Mouse (Mus musculus) heart, embryonic 10.5 days (tissue): ENCODE measurements at regions not wholly inside any gene's neighbourhood (a gene's known extent, or its start where the extent isn't known, plus 50 kb on each side); places are given as distances from the start of the nearest gene placed in this dataset.

Source experiments
- DNase-seq: peaks from one replicate; pipeline ENCODE4 v3.0.0-alpha.2; 2017; ENCODE audit warnings: low spot score
- H3K27ac ChIP-seq: fragments of 300-500 bp; sonication (generic); 2 replicates; pipeline ENCODE4 v1.5.1; 2016; ENCODE audit warnings: mild to moderate bottlenecking
- H3K27me3 ChIP-seq: fragments of 300-500 bp; sonication (generic); 2 replicates; pipeline ENCODE4 v1.6.1; 2016; ENCODE audit warnings: mild to moderate bottlenecking; ENCODE audit not compliant: poor library complexity, insufficient read depth, severe bottlenecking
- H3K36me3 ChIP-seq: fragments of 300-500 bp; sonication (generic); 2 replicates; pipeline ENCODE4 v1.6.1; 2016; ENCODE audit warnings: mild to moderate bottlenecking, moderate library complexity
- H3K4me1 ChIP-seq: fragments of 300-500 bp; sonication (generic); 2 replicates; pipeline ENCODE4 v1.6.1; 2016; ENCODE audit warnings: mild to moderate bottlenecking
- H3K4me3 ChIP-seq: fragments of 300-500 bp; sonication (generic); 2 replicates; pipeline ENCODE4 v1.5.1; 2016; ENCODE audit warnings: mild to moderate bottlenecking, moderate library complexity
- H3K9me3 ChIP-seq: fragments of 300-500 bp; sonication (generic); 2 replicates; pipeline ENCODE4 v1.6.1; 2016; ENCODE audit warnings: mild to moderate bottlenecking, moderate library complexity
- WGBS: fragments of 180-500 bp; shearing (Covaris S2); methylation state at CpG from one replicate; pipeline ENCODE4 v1.1.7; 2016; 5-methylcytosine and 5-hydroxymethylcytosine counted together

DNA sequence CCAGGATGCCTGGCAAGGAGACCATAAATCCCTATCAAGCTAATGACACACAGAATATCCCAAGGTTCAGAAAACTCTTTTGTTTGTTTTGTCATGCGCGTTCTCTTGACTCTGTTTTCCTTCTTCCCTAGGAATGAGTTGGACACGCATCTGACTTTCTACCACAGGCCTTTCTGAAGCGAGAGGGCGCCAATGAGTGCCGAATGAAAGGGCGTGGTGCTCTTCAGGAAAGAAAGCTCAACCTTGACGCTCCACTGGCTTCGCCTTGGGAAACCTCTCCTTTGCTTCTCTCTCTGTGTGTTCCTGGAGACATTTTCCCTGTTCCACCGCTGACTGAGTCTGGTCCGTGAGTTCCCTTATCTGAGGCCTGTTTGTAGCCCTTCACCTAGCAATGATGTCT is 241.2 kb downstream of the Rbm26 start:
- WGBS = 64% methylated on average over 11 of the region's 11 CpGs
- no peaks in the 10 kb centered on the region for H3K36me3 ChIP-seq
- DNase-seq = no peak
- H3K4me3 ChIP-seq = no peak overlapping the region
- no peaks in the 10 kb centered on the region for H3K9me3 ChIP-seq
- H3K27ac ChIP-seq = no peak overlapping the region
- H3K27me3 ChIP-seq = no peaks in the 10 kb centered on the region
- no peaks in the 10 kb centered on the region for H3K4me1 ChIP-seq

DNA sequence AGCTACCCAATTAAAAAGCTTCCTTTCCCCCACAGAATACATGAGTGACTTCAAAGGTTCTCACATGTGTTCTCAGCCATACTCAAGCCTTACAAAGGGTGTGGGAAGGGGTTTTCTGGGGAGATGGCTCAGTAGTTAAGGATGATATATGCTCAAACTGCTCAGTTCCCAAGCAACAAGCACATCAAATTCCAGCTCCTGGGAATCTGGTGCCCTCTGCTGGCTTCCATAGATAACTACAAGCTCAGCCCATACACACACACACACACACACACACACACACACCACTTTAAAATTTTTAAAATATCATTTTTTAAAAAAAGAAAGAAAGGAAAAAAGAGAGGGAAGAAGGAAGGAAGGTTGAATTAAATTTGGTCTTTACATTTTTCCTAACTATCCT is 271.4 kb downstream of the Rbm26 start:
- Histone ChIP-seq H3K36me3 (no peaks in the 10 kb centered on the region), H3K9me3 (no peaks in the 10 kb centered on the region), H3K4me1 (no peaks in the 10 kb centered on the region), H3K27ac (no peak overlapping the region), H3K4me3 (no peak overlapping the region), H3K27me3 (no peaks in the 10 kb centered on the region)
- DNase-seq = no peak

DNA sequence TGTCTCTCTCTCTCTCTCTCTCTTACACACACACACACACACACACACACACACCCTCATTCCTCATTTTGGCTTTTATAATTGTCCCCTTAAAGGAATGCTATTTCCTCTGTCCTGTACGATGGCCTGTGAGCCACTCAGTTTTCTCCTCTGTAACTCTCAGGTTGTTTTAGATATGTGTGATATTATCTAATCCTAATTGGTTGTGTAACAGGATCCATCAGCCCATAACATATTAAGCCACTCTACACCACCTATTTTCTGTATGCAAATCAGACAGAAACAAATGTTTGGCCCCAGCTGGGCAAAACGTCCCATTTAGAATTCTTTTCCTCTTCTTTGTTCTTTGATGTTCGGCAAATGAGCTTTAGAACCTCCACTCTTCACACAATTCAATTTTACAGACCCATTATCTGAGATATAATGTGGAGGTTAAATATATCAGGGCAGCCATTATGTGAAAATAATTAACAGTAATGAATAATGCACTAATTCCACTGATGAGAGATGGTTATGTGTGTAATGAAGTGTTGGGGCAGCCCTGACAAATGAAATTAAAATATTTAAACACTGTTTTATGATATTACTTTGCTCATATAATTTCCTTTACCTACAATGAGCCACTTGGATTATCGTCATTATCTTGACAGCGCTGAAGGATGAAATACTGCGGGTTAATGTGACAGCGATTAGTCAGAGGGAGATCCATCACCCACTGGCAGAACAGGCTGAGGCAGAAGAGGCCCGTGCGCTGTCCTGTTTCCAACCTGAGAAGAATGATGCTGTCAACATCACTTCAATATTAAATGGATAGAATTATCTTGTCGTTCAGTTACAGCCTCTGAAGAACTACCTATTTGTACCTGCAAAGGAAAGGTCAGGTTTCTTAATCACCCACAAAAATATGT is 274.8 kb downstream of the Rbm26 start:
- no peaks in the 10 kb centered on the region for H3K36me3 ChIP-seq
- H3K9me3 ChIP-seq = no peaks in the 10 kb centered on the region
- no peak for DNase-seq
- H3K27me3 ChIP-seq = no peaks in the 10 kb centered on the region
- H3K4me1 ChIP-seq = no peaks in the 10 kb centered on the region
- 74% methylated on average over 10 of the region's 10 CpGs for WGBS
- H3K27ac ChIP-seq = no peak overlapping the region
- no peak overlapping the region for H3K4me3 ChIP-seq

DNA sequence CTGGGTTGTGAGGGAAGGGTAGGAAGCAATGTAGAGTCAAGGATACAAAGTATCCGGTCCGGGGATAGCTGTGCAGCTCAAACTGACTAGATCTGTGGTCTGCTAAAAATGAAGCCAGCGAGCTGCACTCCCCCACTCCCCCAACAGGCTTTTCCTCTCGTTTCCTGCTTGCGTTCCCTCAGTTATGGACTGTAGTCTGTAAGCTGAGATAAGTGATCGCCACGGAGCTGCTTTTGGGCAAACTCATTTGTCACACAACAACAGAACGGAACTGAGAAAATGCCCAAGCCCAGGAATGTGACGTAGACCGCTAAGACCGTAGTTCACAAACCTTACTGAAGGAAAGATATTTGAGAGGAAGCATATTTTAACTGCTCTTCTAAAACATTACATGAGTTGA is 276.1 kb downstream of the Rbm26 start:
- H3K36me3 ChIP-seq = no peaks in the 10 kb centered on the region
- no peaks in the 10 kb centered on the region for H3K4me1 ChIP-seq
- no peak overlapping the region for H3K4me3 ChIP-seq
- WGBS = 60% methylated on average over 11 of the region's 11 CpGs
- no peak overlapping the region for H3K27ac ChIP-seq
- no peak for DNase-seq
- H3K9me3 ChIP-seq = no peaks in the 10 kb centered on the region
- H3K27me3 ChIP-seq = no peaks in the 10 kb centered on the region

DNA sequence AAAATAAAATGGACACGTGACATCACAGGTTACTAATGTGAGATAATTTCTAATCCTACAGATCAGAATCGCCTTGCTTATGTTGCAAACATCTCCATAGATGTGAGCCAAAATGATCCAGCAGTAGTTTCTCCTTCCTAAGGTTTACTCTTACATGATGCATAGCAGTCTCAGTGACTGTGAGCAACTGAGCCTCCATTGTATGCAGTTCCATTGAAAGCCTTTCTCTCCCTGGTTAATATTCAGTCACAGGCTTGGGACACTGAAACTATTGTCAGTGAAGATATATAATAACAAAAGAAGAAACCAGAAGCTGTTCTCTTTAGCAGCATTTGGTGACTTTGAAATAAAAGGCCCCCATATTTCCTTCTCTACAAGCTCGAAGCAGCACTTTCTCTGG is 305.9 kb downstream of the Rbm26 start:
- H3K27me3 ChIP-seq = no peaks in the 10 kb centered on the region
- H3K27ac ChIP-seq = no peak overlapping the region
- no peaks in the 10 kb centered on the region for H3K4me1 ChIP-seq
- H3K36me3 ChIP-seq = no peaks in the 10 kb centered on the region
- WGBS = 74% methylated on average over 3 of the region's 3 CpGs
- DNase-seq = no peak
- no peaks in the 10 kb centered on the region for H3K9me3 ChIP-seq
- no peak overlapping the region for H3K4me3 ChIP-seq

DNA sequence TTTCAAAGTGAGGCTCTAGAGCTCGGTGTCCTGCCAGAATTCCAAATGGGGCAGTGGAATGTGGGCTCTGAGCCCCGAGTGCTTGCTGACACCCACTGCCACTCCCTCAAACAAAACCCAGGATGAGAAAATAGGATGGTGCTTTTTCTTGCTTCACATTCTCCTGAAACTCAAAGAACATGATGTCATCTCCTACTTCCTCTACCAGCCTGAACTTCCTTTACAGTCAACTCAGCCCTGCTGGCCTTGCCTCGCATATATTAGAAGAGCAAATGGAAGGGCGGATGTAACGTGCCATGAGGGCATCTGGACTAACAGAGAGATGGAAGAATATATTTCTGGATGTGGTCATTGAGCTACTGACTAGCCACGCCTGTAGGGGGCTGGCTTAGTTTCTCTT is 309.6 kb downstream of the Rbm26 start:
- WGBS = 67% methylated on average over 6 of the region's 6 CpGs

DNA sequence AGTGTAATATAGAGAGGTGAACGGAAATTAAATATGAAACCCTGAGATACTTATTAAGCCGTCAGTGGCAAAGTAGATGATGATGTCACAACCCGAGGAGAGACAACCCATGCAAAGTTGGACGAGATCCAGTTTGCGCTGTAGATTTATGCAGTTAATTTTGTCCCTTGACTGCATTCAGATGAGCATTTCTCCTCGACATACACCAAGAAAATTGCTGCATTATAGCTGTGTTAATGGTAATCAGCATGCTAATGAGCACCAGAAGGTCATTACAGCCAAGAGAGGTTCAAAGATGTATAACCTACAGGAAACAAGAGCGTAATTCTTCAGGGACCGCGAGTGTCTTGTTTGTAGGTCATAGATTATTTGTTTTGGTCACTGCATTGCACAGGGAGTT is 313.2 kb downstream of the Rbm26 start:
- Histone ChIP-seq H3K4me1 (no peaks in the 10 kb centered on the region), H3K9me3 (no peaks in the 10 kb centered on the region), H3K27ac (no peak overlapping the region), H3K36me3 (no peaks in the 10 kb centered on the region), H3K4me3 (no peak overlapping the region), H3K27me3 (no peaks in the 10 kb centered on the region)
- WGBS = 80% methylated on average over 9 of the region's 9 CpGs
- no peak for DNase-seq

More for the DNA sequence above, 309.6 kb downstream of the Rbm26 start:
- Histone ChIP-seq H3K27me3 (no peaks in the 10 kb centered on the region), H3K27ac (no peak overlapping the region), H3K36me3 (no peaks in the 10 kb centered on the region), H3K9me3 (no peaks in the 10 kb centered on the region), H3K4me3 (no peak overlapping the region), H3K4me1 (no peaks in the 10 kb centered on the region)
- DNase-seq = no peak

DNA sequence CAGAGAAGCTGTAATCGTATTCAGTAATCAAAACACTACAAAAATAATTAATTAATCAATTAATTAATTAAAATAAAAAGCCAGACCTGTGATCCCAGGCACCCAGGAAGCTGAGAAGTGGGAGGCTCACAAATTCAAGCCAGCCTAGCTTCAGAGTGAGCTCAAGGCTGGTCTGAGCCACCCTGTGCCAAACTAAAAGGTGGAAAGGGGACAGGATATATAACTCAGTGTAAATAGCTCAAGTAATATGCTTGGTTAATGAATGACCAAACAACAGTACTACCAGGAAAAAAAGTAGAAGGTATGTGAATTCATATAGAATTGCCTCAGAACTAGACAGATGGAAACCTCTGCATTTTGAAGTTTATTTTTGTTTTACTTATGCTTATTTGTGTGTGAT is 321.2 kb downstream of the Rbm26 start:
- Histone ChIP-seq H3K36me3 (no peaks in the 10 kb centered on the region), H3K27me3 (no peaks in the 10 kb centered on the region), H3K4me3 (no peak overlapping the region), H3K4me1 (no peaks in the 10 kb centered on the region), H3K27ac (no peak overlapping the region), H3K9me3 (no peaks in the 10 kb centered on the region)
- WGBS = 63% methylated on average over 1 of the region's 1 CpGs
- no peak for DNase-seq

DNA sequence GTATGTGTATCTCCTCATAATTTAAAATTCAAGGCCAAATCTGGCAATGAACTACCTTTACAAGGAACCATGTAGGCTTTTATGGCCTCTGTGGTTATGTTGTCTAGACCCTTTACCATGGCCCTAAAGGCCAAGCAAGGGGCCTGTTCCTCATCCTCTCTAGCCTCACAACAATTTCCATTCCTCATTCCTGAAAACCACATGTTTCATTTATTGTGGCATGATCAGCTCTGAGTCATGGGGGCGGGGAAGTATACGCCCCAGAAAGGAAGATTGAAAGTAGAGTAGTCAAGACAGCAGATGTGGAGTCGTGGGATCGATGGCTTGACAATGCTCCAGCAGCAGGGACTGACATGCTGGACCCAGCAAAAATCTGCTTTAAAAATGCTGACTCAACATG is 326.8 kb upstream of the Rnf219 start:
- WGBS = 89% methylated on average over 4 of the region's 4 CpGs
- H3K4me3 ChIP-seq = no peak overlapping the region
- H3K36me3 ChIP-seq = no peaks in the 10 kb centered on the region
- no peaks in the 10 kb centered on the region for H3K9me3 ChIP-seq
- DNase-seq = no peak
- no peaks in the 10 kb centered on the region for H3K27me3 ChIP-seq
- H3K27ac ChIP-seq = no peak overlapping the region
- H3K4me1 ChIP-seq = no peaks in the 10 kb centered on the region

DNA sequence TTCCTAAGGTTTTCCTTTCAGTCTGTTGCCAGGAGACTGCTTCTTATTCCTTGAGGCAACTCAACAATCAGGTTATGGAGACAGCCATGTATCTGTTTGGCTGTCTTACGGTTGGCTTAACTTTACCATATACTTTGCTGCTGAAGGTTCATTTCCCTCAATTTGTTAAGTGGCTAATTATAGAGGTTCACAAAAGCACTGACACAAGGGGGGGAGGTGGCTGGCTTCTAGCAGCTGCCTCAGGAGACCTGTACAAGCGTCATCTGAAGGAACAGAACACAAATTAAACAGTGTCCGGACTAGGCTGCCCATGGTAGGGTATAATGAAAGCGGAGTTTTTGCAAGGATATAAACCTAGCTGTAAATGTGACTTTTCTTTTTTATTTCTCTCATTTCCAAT is 305.0 kb upstream of the Rnf219 start:
- Histone ChIP-seq H3K9me3 (no peaks in the 10 kb centered on the region), H3K4me1 (no peaks in the 10 kb centered on the region), H3K4me3 (no peak overlapping the region), H3K27me3 (no peaks in the 10 kb centered on the region), H3K27ac (no peak overlapping the region), H3K36me3 (no peaks in the 10 kb centered on the region)
- DNase-seq = no peak
- WGBS = 76% methylated on average over 4 of the region's 4 CpGs

DNA sequence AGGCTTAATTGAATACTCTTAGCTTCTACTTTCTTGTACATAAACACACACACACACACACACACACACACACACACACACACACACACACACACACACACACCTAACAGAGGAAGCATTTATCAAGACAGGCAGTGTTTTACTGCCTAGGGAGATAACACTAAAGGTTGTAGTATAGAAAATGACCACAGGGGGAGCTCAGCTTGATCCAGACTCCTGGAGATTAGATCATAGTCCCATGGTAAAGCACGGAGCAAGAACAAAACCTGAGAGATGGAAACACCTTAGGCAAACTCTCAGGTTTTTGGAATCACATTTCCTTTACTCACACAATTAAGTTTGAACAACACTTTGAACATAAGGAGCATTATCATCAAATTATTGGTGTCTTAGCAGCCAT is 302.5 kb upstream of the Rnf219 start:
- 63% methylated on average over 1 of the region's 1 CpGs for WGBS
- Histone ChIP-seq H3K9me3 (no peaks in the 10 kb centered on the region), H3K27me3 (no peaks in the 10 kb centered on the region), H3K36me3 (no peaks in the 10 kb centered on the region), H3K4me3 (no peak overlapping the region), H3K27ac (no peak overlapping the region), H3K4me1 (no peaks in the 10 kb centered on the region)
- no peak for DNase-seq

DNA sequence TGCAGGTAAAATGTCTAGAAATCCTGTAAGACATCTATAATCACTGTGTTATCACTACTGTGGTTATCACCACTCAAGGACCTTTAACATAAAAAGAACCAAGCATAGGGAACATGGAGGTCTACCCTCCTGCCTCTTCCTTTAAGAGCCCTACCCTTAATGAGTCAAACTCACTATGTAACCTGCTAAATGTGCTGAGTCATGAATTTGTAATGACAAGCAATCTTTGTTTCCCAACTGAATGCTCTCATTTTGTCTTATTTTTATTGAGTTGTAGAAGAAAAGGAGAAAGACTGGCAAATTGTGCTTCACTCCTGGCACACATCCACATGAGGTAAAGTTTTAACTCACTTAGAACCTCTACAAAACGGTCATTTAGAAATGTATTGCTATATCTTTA is 301.8 kb upstream of the Rnf219 start:
- Histone ChIP-seq H3K4me3 (no peak overlapping the region), H3K27me3 (no peaks in the 10 kb centered on the region), H3K36me3 (no peaks in the 10 kb centered on the region), H3K27ac (no peak overlapping the region), H3K4me1 (no peaks in the 10 kb centered on the region), H3K9me3 (no peaks in the 10 kb centered on the region)
- no peak for DNase-seq
- 76% methylated on average over 1 of the region's 1 CpGs for WGBS

DNA sequence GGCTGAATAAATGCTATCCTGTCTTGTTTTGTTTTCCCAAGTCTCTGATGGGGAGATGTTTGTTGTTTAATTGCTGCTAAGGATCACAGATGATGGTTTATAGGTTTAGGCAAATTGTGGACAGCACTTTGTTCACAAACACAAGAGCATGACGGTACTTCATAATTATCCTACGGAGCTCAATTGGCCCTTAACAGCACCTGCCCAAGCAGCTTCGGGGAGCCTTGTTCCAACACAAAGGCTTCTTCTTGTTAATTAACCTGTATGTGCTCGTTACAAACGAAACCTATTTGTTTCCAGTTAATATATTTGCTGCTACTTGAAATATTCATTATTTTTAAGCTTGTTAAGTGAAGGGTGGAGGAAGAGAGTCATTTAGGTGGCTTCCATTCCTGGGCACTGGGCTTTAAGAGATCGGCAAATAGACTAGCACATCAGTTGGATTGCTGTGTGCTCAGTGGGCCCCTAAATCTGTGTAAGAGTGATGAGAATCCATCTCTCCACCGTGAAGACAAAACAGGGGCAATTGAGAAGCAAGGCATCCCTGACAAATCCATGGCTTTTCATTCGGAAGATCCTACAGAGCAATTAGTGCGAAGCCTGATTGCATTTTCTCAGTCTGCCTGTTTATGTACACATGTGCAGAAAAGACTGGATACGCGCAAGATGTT is 299.6 kb upstream of the Rnf219 start:
- Histone ChIP-seq H3K27ac (no peak overlapping the region), H3K9me3 (no peaks in the 10 kb centered on the region), H3K36me3 (no peaks in the 10 kb centered on the region), H3K4me3 (no peak overlapping the region), H3K4me1 (no peaks in the 10 kb centered on the region), H3K27me3 (no peaks in the 10 kb centered on the region)
- DNase-seq = no peak
- WGBS = 85% methylated on average over 11 of the region's 11 CpGs
